Mouse (Mus musculus): ENCODE measurements around the gene Olfr47. TPM values are rescaled to one million over a fixed set of nuclear protein-coding genes. Genes with fewer than 3 reads are reported as not detected.

Gene Olfr47
- polyA plus RNA-seq, 1 experiment: not detected

DNA sequence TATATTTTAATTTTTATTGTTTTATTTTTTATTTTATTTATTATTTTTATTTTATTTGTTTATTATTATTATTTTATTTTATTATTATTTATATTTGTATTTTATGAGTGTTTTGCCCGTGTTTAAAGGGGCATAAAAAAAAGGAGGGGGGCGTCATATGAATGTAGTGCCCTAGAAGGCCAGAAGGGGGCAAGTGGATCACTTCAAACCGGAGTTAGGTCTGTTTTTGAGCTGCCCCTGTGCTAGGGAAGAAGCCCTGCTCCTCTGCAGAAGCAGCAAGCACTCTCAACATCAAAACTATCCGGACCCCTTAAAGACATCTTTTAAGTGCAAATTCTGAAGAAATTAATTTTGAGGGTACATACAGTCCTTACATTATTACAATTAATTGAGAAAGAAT lies 10.7 kb downstream of the Olfr47 start:
- H3K4me3 ChIP-seq (ENCODE audit: control insufficient read depth, insufficient read depth, low read length): no peak overlapping the region
- H3K36me3 ChIP-seq (ENCODE audit: control insufficient read depth, insufficient read depth, low read length): no peaks in the 10 kb centered on the region
- WGBS: 4% methylated on average over 4 of the region's 4 CpGs
- peak; percentile 14 for DNase-seq
- no peaks in the 10 kb centered on the region for H3K27me3 ChIP-seq (ENCODE audit: control insufficient read depth, insufficient read depth, low read length)
- TF ChIP-seq POLR2A (IDR thresholded peaks at IDR 0.05; ENCODE audit: control insufficient read depth, extremely low read depth, insufficient read depth, low read length, poor library complexity) (no peak), CTCF (IDR thresholded peaks at IDR 0.05; ENCODE audit: borderline replicate concordance, control insufficient read depth, extremely low read depth, insufficient read depth, low read length, poor library complexity) (no peak)
- no peak overlapping the region for H3K27ac ChIP-seq (ENCODE audit: control insufficient read depth, insufficient read depth, low read length)
- no peaks in the 10 kb centered on the region for H3K4me1 ChIP-seq (replicated peaks; ENCODE audit: control insufficient read depth, insufficient read depth, low read length)

DNA sequence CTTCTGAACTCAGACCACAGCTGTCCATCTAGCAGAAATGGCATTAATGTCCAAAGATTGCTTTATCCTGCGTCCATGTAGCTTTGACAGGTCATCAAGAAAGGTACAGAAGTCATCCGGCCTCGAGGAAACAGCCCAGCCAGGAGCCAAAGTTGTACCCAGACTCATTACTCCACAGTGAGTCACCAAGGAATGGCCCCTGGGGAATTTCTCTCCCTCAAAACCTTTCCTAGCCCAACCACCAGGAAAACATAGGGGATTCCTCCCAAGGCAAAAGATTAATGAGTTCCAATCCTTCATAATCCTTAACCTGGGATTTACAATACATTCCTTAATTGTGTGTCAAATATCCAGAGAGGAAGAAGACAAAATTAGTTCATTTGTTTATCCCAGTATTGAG lies 16.1 kb downstream of the Olfr47 start:
- no peak for TF ChIP-seq CTCF (IDR thresholded peaks at IDR 0.05; ENCODE audit: borderline replicate concordance, control insufficient read depth, extremely low read depth, insufficient read depth, low read length, poor library complexity)
- no peak for TF ChIP-seq POLR2A (IDR thresholded peaks at IDR 0.05; ENCODE audit: control insufficient read depth, extremely low read depth, insufficient read depth, low read length, poor library complexity)
- Histone ChIP-seq H3K4me1 (replicated peaks; ENCODE audit: control insufficient read depth, insufficient read depth, low read length) (no peaks in the 10 kb centered on the region), H3K36me3 (ENCODE audit: control insufficient read depth, insufficient read depth, low read length) (no peaks in the 10 kb centered on the region), H3K27ac (ENCODE audit: control insufficient read depth, insufficient read depth, low read length) (no peak overlapping the region), H3K27me3 (ENCODE audit: control insufficient read depth, insufficient read depth, low read length) (no peaks in the 10 kb centered on the region), H3K4me3 (ENCODE audit: control insufficient read depth, insufficient read depth, low read length) (no peak overlapping the region)
- no peak for DNase-seq
- WGBS: 74% methylated on average over 3 of the region's 3 CpGs

DNA sequence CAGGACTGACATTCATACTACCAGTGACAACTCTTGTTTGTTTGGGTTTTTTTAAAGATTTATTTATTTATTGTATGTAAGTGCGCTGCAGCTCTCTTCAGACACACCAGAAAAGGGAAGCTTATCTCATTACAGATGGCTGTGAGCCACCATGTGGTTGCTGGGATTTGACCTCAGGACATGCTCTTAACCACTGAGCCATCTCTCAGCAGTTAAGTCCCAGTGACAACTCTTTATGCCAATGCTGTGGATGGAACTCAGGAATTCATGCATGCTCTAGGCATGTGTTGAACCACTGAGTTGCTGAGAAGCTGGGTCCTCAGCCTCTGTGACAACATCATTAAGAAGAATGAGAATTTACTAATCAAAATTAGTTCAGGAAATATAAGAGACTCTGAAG lies 21.7 kb downstream of the Olfr47 start:
- 35% methylated on average over 1 of the region's 1 CpGs for WGBS
- Histone ChIP-seq H3K4me3 (ENCODE audit: control insufficient read depth, insufficient read depth, low read length) (no peak overlapping the region), H3K36me3 (ENCODE audit: control insufficient read depth, insufficient read depth, low read length) (no peaks in the 10 kb centered on the region), H3K27ac (ENCODE audit: control insufficient read depth, insufficient read depth, low read length) (no peak overlapping the region), H3K27me3 (ENCODE audit: control insufficient read depth, insufficient read depth, low read length) (no peaks in the 10 kb centered on the region), H3K4me1 (replicated peaks; ENCODE audit: control insufficient read depth, insufficient read depth, low read length) (no peaks in the 10 kb centered on the region)
- TF ChIP-seq POLR2A (IDR thresholded peaks at IDR 0.05; ENCODE audit: control insufficient read depth, extremely low read depth, insufficient read depth, low read length, poor library complexity) (no peak), CTCF (IDR thresholded peaks at IDR 0.05; ENCODE audit: borderline replicate concordance, control insufficient read depth, extremely low read depth, insufficient read depth, low read length, poor library complexity) (no peak)
- DNase-seq: no peak

DNA sequence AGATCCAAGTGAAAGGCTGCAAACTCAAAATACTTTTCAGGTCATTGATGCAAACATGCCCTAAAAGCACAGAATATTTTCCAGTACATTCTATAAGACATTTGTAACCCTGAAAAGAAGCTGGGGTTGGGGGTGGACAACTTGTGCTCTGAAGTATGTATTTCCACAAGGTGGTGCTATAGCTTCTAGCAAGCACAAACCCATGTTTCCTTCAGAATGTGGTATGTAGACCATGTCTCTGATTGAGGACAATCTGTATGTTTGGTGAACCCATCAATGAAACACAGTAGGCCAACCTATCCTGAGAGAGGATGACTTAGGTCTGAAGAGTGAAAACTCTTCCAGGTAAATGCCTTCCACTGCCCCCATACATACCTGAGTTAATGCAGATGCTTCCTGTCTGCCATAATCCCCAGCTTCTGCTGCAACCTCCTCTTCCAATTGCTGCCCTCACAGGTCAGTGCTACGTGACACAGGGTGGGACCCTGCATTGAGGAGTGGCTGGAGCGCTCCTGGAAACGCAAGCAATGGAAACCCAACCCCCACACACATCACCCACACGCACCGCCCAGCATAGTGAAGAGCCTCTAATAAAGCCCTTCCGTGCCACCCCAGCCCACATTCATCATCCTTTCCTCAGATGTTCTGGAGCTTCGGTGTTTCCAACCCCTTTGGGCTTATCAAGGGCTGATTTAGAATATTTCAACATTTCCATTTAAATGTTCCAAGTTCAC lies 23.0 kb downstream of the Olfr47 start:
- no peaks in the 10 kb centered on the region for H3K4me1 ChIP-seq (replicated peaks; ENCODE audit: control insufficient read depth, insufficient read depth, low read length)
- no peaks in the 10 kb centered on the region for H3K27me3 ChIP-seq (ENCODE audit: control insufficient read depth, insufficient read depth, low read length)
- DNase-seq: no peak
- H3K36me3 ChIP-seq (ENCODE audit: control insufficient read depth, insufficient read depth, low read length): no peaks in the 10 kb centered on the region
- no peak overlapping the region for H3K4me3 ChIP-seq (ENCODE audit: control insufficient read depth, insufficient read depth, low read length)
- WGBS: 86% methylated on average over 7 of the region's 7 CpGs
- no peak overlapping the region for H3K27ac ChIP-seq (ENCODE audit: control insufficient read depth, insufficient read depth, low read length)
- TF ChIP-seq POLR2A (IDR thresholded peaks at IDR 0.05; ENCODE audit: control insufficient read depth, extremely low read depth, insufficient read depth, low read length, poor library complexity) (no peak), CTCF (IDR thresholded peaks at IDR 0.05; ENCODE audit: borderline replicate concordance, control insufficient read depth, extremely low read depth, insufficient read depth, low read length, poor library complexity) (no peak)

DNA sequence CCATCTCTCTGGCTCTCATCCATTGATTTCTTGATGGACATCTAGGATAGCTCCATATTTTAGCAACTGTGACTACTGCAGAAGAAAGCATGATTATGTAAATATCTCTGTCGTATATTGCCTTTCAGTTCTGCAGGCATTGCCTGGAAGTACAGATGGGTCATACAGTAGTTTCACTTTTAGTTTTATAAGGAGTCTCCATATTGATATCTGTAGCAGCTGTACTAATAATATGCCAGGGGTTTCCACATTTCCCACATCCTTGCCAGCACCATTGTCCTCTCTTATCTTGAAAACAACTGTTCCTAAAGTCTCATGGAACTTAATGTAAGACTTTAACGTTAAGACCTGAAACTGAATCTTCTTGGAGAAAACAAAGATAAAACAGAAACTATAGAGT lies 29.4 kb downstream of the Olfr47 start:
- no peak overlapping the region for H3K27ac ChIP-seq (ENCODE audit: control insufficient read depth, insufficient read depth, low read length)

DNA sequence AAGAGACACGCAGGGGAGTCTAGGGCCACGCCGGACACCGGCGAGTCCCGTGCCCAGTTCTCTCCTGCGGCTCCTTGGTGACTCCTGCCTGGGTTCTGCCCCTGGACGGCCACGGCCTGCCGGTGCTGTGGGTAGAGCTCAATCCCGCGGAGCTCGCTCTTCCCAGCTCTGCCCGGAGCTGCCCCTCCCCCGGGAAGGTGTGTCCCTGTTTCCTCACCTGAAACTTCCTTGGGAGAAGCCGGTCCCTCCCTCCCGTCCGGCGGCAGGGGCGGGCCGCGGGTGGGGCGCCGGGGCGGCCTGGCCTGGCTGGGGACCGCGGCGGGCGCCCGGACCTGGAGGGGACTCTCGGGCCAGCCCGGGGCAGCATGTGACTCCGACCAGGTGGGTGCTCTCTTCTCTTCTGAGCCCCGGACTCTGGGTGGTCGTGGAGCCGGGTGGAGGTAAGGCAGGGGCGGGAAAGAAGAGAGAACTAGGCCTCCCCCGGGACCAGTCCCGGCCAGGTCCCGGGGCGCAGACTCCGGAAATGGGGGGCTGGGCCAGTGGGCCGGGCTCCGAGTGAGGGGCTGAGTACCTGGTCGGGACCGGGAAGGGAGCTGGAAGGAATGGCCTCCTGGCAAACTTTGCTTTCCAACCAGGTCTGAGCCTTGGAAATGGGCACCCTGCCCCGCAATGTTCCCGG lies 34.2 kb downstream of the Olfr47 start, which contains the start of gene Arhgef5:
TSS of gene Arhgef5 (plus strand) at position 220 of the 679 bp plus-strand sequence.
- Histone ChIP-seq H3K4me3 (ENCODE audit: control insufficient read depth, insufficient read depth, low read length) (peak within 1 kb of the TSS; percentile 62), H3K4me1 (replicated peaks; ENCODE audit: control insufficient read depth, insufficient read depth, low read length) (peaks cover 10% of the 10 kb centered on the region), H3K27me3 (ENCODE audit: control insufficient read depth, insufficient read depth, low read length) (no peaks in the 10 kb centered on the region), H3K36me3 (ENCODE audit: control insufficient read depth, insufficient read depth, low read length) (no peaks in the 10 kb centered on the region), H3K27ac (ENCODE audit: control insufficient read depth, insufficient read depth, low read length) (no peak within 1 kb of the TSS)
- peak; percentile 51 for DNase-seq
- TF ChIP-seq POLR2A (IDR thresholded peaks at IDR 0.05; ENCODE audit: control insufficient read depth, extremely low read depth, insufficient read depth, low read length, poor library complexity): no peak
- TF ChIP-seq CTCF (IDR thresholded peaks at IDR 0.05; ENCODE audit: borderline replicate concordance, control insufficient read depth, extremely low read depth, insufficient read depth, low read length, poor library complexity): no peak
- WGBS: 1% methylated on average over 45 of the region's 48 CpGs

More for the DNA sequence above, 29.4 kb downstream of the Olfr47 start:
- WGBS: 22% methylated on average over 2 of the region's 2 CpGs
- H3K4me1 ChIP-seq (replicated peaks; ENCODE audit: control insufficient read depth, insufficient read depth, low read length): peaks cover 4% of the 10 kb centered on the region
- no peaks in the 10 kb centered on the region for H3K36me3 ChIP-seq (ENCODE audit: control insufficient read depth, insufficient read depth, low read length)
- TF ChIP-seq POLR2A (IDR thresholded peaks at IDR 0.05; ENCODE audit: control insufficient read depth, extremely low read depth, insufficient read depth, low read length, poor library complexity): no peak
- H3K4me3 ChIP-seq (ENCODE audit: control insufficient read depth, insufficient read depth, low read length): no peak overlapping the region
- H3K27me3 ChIP-seq (ENCODE audit: control insufficient read depth, insufficient read depth, low read length): no peaks in the 10 kb centered on the region
- no peak for DNase-seq

All from thymus, adult 2 months (tissue).